Mouse (Mus musculus): ENCODE data around the gene Pdzd4.

DNA sequence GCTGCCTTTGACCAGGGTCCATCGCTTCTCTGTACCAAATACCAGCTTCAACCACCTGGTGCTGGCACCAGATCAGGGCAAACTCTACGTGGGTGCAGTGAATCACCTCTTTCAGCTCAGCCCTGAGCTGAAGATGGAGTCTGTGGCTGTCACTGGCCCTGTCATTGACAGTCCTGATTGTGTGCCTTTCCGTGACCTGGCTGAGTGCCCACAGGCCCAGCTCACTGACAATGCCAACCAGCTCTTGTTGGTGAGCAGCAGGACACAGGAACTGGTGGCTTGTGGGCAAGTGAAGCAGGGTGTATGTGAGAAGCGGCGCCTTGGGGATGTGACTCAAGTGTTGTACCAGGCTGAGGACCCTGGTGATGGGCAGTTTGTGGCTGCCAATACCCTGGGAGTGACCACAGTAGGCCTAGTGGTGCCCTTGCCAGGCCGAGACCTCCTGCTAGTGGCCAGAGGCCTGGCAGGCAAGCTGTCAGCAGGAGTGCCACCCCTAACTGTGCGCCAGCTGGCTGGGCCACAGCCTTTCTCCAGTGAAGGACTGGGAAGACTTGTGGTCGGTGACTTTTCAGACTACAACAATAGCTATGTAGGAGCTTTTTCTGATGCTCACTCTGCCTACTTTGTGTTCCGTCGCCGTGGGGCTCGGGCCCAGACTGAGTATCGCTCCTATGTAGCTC is 66.0 kb downstream of the Pdzd4 start:
- TF ChIP-seq POLR2A (IDR thresholded peaks at IDR 0.05; ENCODE audit: control insufficient read depth in 1 of 2, insufficient read depth in 1 of 2, low read depth in 1 of 2, low read length in 2 of 2, poor library complexity in 1 of 2): no peak
- no peak for TF ChIP-seq GATA1 (IDR thresholded peaks at IDR 0.05; ENCODE audit: low read depth, low read length)
- TF ChIP-seq MAZ (IDR thresholded peaks at IDR 0.05; ENCODE audit: low read depth, low read length): no peak
- TF ChIP-seq NELFE (IDR thresholded peaks at IDR 0.05; ENCODE audit: low read depth, low read length): no peak
- no peak for TF ChIP-seq TAL1 (IDR thresholded peaks at IDR 0.05; ENCODE audit: low read length)
- TF ChIP-seq TCF12 (IDR thresholded peaks at IDR 0.05; ENCODE audit: low read depth, low read length): no peak
- TF ChIP-seq CTCF (IDR thresholded peaks at IDR 0.05 in 2 of 3, conservative IDR thresholded peaks at IDR 0.05 in 1 of 3; ENCODE audit: control insufficient read depth in 1 of 3, insufficient read depth in 1 of 3, low read depth in 2 of 3, low read length in 3 of 3, poor library complexity in 1 of 3, severe bottlenecking in 1 of 3): no peak
- no peak for TF ChIP-seq MEF2A (IDR thresholded peaks at IDR 0.05; ENCODE audit: extremely low read depth, insufficient replicate concordance, low read depth, low read length, poor library complexity, severe bottlenecking)
- TF ChIP-seq POLR2AphosphoS2 (IDR thresholded peaks at IDR 0.05; ENCODE audit: low read length): no peak
- no peak for TF ChIP-seq JUND (IDR thresholded peaks at IDR 0.05; ENCODE audit: low read depth, low read length)
